Mouse (Mus musculus) T-helper 2 cell (primary cell): ENCODE results near the gene Reps1.

Experiments
- in situ Hi-C: fragments of 300-600 bp; cut with MboI, MseI; formaldehyde crosslinking; loops from one replicate; pipeline ENCODE4 v1.15.1; 2025; ENCODE audit warnings: high pct_unique_total_duplicates

The Reps1 gene

DNA sequence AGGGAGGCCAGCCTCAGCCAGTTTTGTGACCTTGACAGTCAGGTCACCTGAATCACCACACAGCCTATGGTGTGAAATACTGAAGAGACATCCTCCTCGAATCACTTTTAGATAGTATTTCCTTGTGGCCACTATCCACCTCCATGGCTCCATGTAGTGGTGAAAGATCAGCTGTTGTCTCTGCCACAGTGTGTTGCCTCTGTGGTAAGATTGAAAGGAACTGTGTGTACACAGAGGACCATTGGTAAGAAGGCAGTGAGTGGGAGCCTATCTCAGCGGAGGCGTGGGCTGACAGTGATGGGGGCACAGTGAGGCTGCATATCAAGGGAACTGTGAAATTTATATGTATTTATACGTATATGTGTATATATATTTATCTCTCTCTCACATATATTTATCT lies 5.9 kb downstream of the Reps1 start:
- in situ Hi-C loops = no loop called here

DNA sequence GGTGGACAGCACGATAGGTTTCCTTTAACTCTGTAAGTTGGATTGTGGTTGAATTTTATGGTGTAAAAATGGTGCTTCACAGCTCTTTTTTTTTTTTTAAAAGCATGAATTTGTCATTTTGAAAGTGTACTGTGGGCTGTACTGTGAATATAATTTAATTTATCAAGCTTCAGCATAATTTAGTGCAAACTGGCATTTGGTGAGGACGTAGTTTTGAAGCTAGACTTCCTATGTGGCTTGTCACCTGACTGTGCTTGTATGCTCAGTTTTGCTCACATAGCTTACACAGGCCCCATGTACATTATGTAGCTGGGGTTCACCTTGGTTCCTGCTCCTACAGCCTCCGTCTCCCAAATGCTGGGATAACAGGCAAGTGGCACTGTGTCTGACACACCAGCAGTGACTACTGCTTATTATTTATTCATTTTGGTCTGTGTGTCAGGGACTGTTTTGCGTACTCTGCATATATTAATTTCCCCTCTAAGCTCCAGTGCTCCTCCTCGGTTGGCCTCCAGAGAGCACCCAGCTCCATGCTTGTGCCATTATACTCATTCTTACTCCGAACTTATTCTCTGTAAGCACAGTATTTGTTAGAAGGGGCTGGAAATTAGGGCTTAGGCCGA lies 9.1 kb downstream of the Reps1 start:
- in situ Hi-C loops = loop anchor here (5.0 kb wide), 1 partner anchor 73 kb away; no protein-coding TSS in a partner anchor

DNA sequence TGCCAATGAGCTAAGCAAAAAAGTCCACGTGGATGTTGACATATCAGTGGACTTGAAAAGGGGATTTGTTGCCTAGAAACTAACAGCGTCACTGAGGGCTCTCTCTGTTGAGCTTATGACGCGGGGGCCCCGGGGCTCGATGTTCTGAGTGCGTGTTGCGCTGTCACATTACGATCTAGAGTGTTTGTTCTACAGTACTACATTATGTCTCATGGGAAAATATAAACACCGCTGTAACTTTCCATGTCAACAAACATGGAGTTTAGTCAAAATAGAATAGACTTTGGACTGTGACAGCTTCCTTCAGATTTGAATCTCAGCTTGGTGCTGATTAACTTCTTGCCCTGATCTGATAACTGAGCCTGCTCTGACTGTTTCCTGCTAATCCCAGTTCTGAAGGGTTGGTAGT lies 10.4 kb downstream of the Reps1 start:
- in situ Hi-C loops = loop anchor here (5.0 kb wide), 1 partner anchor 71 kb away; no protein-coding TSS in a partner anchor

DNA sequence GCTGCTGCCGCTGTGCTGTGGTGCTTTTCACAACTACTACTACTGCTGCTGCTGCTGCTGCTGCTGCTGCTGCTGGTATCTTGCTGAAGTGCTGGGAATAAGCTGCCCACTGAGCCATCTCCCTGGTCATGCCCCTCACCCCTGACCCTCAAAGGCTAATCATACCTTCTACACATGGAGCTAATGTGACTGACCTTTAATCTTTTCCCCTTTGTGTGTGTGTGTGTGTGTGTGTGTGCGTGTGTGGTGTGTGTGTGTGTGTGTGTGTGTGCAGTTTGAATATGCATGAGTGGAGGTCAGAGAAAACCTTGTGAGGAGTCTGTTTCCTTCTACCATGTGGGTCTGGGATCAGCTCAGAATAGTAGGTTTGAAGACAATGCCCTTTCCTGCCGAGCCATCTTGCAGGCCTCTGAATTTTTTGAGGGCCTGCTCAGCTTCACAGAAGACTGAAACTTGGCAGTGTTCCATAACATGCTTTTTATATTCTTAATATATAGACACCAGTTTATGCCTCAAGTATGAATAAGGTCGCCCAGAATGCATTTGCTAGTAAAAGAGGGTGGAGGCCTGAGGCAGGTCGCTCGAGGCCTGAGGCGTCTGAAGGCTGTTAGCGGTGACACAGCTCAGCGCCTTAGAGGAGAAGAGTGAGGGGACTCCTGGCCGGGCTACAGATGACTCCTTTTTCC lies 12.2 kb downstream of the Reps1 start:
- in situ Hi-C loops = loop anchor here (5.0 kb wide), 1 partner anchor 69 kb away; no protein-coding TSS in a partner anchor

GRCm38 (mm10) chr10:18068880-18069279 lies 13.2 kb downstream of the Reps1 start:
- in situ Hi-C loops = loop anchor here (5.0 kb wide), 1 partner anchor 68 kb away; no protein-coding TSS in a partner anchor

GRCm38 (mm10) chr10:18069576-18069975 lies 13.9 kb downstream of the Reps1 start:
- in situ Hi-C loops = loop anchor here (5.0 kb wide), 1 partner anchor 68 kb away; no protein-coding TSS in a partner anchor

DNA sequence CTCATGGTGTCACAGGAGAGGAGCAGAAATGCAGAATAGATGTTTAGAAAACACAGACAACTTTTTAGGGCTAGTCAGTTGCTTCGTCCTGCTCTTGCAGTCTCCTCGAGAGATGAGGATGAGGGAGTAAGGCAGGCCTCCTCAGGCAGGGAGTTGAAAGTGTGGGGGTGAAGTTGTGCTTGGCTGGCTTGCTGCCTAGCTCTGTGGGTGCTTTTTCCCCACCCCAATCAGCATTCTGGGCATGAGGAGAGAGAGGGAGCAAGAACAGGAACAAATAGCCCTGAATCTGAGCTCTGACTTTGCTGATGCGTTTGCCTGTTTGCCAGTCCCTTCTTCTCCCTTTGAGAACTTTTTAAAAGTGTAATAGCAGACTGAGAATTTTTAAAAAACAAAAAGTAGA lies 14.5 kb downstream of the Reps1 start:
- in situ Hi-C loops = no loop called here

DNA sequence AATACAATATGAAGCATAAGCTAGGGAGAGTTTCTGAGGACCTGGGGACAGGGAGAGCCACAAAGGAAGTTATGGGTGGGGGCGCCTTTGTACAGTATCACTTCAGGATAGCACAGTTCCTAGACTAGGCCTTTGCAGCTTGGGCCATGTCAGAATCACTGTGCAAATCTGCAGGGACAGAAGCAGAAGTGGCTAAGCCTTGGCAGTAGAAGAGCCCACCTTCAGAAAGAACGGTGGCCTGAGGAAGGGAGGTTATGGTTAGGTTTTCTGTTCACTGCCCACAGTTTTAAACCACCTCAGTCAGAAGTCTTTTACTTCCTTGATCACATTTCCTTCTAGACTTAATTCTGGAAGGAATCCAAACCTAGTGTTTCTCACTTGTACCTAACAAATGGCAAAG lies 15.0 kb downstream of the Reps1 start:
- in situ Hi-C loops = no loop called here

- in situ Hi-C loops = no loop called here
Measured at GRCm38 (mm10) chr10:18072871-18073270, 17.2 kb downstream of the Reps1 start.

GRCm38 (mm10) chr10:18074383-18075075 lies 18.9 kb downstream of the Reps1 start:
- in situ Hi-C loops = no loop called here

DNA sequence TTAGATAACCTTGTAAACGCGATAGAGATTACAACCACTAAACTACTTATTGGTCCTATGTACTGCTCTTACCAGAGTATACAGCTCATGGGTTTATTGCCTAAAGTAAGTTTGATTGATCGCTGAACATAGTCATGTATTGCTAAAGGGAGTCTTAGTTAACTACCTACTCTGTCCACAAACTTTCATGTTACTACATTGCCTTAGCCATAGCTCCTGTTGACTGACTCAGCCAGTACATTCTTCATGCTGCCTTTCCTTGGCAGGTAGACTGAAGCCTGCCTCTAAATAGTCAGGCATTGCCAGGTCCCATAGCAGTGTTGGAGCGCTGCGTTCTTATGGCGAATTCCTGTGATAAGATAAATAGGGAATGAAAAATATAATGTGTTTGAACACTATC lies 20.2 kb downstream of the Reps1 start:
- in situ Hi-C loops = no loop called here

GRCm38 (mm10) chr10:18081536-18081935 lies 25.9 kb downstream of the Reps1 start:
- in situ Hi-C loops = no loop called here

- in situ Hi-C loops = no loop called here
Measured at GRCm38 (mm10) chr10:18082772-18083171, 27.1 kb downstream of the Reps1 start.

DNA sequence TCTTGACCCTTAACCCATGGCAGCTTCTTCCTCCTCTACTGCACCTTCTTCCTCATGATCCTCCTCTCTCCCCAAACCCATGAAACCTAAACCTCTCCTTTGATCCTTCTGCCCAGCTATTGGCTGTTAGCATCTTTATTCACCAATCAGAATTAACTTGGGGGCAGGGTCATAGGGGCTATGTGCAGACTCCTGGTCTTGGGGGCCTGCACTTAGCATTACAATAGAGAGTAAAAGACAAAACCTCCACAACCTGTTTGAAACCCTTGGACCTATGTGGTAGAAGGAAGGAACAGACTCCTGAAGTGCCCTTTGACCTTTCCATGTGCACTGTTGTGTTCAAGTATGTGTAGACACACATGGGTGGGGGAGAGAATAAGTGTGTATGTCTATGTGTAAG lies 35.0 kb downstream of the Reps1 start:
- in situ Hi-C loops = no loop called here

- in situ Hi-C loops = no loop called here
Measured at GRCm38 (mm10) chr10:18102166-18102565, 46.5 kb downstream of the Reps1 start.

DNA sequence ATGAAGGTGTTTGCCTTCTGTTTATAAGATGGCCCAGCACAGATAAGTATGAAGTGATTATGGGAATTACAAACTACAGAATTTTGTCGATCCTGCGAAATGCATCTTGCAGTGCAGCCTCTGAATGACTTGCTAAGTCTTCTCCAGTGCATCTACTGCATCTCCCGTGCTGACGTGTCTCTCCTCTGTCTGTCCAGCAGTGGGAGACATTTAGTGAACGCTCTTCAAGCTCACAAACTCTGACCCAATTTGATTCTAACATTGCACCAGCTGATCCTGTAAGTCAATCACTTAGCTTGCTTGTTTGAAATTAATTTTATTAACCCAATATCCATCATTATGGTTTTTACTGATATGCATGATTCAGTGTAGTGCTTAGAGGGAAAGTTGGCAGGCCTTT lies 51.8 kb downstream of the Reps1 start:
- in situ Hi-C loops = no loop called here

DNA sequence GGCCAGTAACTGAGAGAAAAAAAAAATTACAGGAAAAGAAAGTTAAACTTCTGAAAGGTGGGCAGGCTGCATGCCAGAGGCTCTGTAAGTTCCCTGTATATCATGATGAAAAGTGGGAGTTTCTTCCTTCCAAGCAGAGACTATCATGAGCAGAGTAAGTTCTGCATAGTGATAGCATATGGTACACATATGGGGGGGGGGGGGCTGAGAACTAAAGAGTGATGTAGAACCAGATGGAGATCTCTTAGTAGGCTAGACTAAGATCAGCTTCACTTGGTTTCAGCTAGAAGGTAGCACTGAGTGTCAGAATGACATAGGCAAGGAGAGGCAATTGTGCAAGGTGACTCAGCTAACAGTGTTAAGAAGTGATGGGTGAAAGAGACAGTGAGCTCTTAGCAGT lies 55.3 kb downstream of the Reps1 start:
- in situ Hi-C loops = no loop called here

DNA sequence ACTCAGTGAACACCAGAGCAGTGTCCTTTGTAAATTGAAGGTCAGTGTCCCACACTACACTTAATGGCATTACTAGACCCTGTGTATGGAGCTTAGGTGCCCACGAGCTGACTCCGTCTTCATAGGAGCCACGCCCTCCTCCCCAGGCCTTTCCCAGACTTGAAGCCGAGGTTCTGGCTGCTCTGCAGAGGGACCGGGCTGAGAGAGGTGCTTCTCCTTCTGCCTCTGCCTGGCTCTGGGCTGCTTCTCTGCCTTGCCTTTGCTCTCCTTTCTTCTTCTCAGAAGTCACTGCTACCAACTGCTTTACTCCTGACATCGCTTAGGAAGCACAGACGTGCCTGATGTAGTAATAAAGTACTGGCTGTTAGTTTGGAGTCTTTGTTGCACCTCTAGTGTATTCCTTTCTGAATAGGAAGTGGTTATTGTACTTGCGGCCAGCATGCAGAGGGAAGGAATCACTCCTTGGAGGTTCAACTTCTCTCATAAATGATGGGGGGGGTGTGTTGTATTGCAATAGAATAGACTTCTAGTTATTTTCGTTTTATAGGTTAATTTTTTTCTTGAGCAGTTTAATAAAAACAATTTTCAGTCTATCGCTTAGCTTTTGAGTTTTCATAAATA lies 57.9 kb downstream of the Reps1 start:
- in situ Hi-C loops = no loop called here

- in situ Hi-C loops = no loop called here
Measured at GRCm38 (mm10) chr10:18118336-18118735, 62.7 kb downstream of the Reps1 start.

GRCm38 (mm10) chr10:18130276-18130675 lies 74.6 kb downstream of the Reps1 start:
- in situ Hi-C loops = no loop called here

DNA sequence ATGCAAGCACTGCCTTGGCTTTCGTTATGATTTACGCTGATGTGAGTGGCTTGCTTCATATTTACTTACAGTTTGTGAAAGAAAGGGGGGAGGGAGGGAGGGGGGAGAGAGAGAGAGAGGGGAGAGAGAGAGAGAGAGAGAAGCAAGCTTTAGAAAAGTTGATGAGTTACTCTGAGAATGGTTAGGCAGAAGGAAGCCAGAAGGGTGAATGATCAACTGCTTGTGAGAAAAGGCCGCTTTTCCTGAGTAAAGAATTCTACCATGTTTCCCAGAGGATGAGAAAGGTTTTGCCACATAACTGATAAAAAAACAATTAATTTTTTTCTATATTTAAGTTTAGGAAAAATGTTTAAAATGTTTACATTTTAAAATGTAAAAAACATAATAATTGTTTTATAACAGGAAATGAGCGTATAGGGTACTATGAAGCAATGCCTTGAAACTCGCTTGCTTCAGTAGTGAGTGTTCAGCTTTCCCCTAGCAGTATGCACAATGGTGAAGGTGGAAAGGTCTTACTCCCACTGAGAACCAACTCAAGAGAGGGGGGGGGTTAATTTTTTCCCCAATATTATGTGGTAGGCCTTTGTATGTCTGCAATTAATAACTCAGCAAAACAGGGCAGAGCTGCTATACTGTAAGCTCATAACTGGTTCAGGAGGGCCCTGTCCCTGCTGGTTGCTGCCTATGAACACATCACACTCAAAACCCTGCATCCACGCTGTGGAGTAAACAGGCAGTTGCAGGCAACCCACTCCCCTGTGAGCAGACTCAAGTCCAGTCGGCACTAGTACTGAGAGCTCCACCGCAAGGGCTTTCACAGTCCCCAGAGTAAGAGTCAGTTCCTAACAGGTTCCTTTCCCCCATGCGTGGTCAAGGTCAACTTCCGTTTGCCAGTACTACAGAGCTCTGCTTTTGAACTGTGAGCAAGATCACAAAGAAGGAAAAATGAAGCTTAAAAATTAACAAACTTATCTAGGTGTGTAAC lies 76.3 kb downstream of the Reps1 start:
- in situ Hi-C loops = no loop called here
